Mouse (Mus musculus) A20 (cell line): ENCODE measurements at regions not wholly inside any gene's neighbourhood (a gene's known extent, or its start where the extent isn't known, plus 50 kb on each side); places are given as distances from the start of the nearest gene placed in this dataset.
"Not testable (repeated sequence)": the region's sequence is repeated elsewhere in the genome, so short reads cannot be mapped to it uniquely, and the experiment has no call there.

Experiments
- DNase-seq: peaks from one replicate; pipeline ENCODE4 v3.0.0-alpha.2; 2011; ENCODE audit warnings: low read depth, low spot score

DNA sequence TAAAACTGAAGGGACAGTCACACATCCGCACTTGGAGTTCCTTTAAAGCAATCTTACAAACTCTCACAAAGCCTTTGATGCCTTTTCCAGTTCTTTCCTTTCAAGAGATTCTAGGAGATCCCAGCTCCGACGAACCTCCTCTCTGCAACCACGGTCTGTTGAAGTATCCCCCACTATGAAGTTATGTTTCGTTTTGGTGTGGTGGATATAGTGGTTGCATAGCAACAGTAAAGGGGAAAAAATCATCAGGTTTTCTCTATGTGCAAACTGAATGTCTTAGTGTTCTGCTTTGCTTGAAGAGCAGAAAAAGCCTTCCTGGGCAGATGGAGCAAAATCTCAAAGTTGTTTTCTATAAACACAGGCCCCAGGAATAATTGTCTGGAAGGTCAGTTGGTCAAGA lies 147.4 kb upstream of the Dlgap1 start:
- DNase-seq, result no peak

DNA sequence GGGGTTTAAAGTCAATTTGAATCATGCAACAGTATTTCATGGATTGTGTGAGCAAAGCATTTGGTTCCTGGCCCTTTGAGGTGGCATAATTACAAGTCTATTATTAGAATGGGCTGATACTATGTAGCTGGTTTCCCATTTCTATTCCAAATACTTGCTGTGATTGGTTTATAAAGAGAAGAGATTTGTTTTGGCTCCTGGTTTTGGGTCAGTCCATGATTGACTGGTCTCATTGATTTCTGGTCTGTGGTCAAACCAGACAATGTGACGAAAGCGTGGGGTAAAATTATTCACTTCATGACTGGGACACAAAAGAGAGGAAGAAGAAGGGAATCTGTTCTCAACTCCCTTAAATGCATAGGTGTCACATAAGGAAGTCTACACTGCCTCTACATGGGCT lies 147.0 kb upstream of the Dlgap1 start:
- DNase-seq, result no peak

GRCm38 (mm10) chr17:69822921-69823320 lies 146.0 kb upstream of the Dlgap1 start:
- no peak for DNase-seq

DNA sequence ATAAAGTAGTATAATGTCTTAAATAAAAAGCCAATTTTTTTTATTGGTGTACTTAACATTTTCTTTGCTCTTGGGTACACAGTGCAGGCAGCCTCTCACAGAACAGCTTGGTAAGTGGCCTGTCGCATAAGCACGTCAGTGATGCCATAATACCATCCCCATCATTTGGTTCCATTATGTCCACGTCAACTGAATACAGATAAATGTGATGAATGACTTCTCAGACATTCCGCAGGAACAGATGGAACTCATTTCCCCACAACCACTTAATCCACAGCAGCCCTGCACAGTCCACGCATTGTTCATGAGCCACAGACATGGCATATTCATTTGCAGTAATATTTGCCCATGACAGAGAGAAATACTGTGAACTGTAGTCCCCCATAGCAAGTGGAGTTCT lies 127.6 kb upstream of the Dlgap1 start:
- DNase-seq, result no peak

GRCm38 (mm10) chr17:69848306-69848705 lies 120.6 kb upstream of the Dlgap1 start:
- no peak for DNase-seq

DNA sequence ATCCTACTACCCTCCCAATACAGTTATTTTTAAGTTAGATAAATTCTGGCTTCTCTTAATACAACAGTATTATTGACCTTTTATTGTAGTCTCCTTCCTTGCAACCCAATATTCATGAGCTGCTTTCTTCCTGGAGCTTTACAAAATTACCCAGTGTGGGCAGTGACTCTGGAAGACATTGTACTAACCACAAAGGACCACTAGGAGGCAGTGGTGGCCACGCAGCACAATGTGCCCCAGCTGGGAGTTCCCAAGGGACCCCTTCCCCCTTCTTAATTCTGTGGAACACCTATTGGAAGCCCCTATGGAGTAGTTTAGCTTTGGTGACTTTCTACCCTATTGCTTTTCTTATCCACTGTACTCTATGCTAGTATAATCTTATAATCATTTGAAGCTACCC lies 118.8 kb upstream of the Dlgap1 start:
- DNase-seq, result no peak

DNA sequence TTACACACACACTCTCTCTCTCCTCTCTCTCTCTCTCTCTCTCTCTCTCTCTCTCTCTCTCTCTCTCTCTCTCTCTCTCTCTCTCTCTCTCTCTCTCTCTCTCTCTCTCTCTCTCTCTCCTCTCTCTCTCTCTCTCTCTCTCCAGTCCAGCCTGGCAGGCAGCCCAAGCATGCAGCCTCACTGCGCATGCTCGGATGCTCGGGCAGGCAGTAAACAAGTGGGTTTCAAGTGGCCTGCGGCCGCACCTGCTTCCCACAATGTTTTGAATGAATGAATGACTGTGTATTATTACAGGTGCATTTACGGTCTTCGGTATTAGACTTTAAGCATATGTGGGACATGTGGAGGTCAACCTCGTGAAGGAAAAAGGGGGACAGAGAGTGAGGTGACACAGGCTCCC lies 88.9 kb upstream of the Dlgap1 start:
- DNase-seq, result not testable (repeated sequence)

GRCm38 (mm10) chr17:69893980-69894379 lies 74.9 kb upstream of the Dlgap1 start:
- no peak for DNase-seq
